Mouse (Mus musculus) ES-Bruce4 (cell line): ENCODE data around the gene Prdx2. TPM values are rescaled to one million over a fixed set of nuclear protein-coding genes. Genes with fewer than 3 reads are reported as not detected.

Experiments used
- H3K27ac ChIP-seq: 2 replicates; pipeline ENCODE4 v1.5.1; 2012; ENCODE audit warnings: low read length, inconsistent platforms; ENCODE audit not compliant: insufficient read depth
- H3K27me3 ChIP-seq: 2 replicates; pipeline ENCODE4 v1.6.1; 2012; ENCODE audit warnings: mild to moderate bottlenecking, low read length, inconsistent platforms; ENCODE audit not compliant: control insufficient read depth, poor library complexity, insufficient read depth, severe bottlenecking
- H3K36me3 ChIP-seq: 2 replicates; pipeline ENCODE4 v1.6.1; 2012; ENCODE audit warnings: inconsistent platforms, mild to moderate bottlenecking, low read length, moderate library complexity; ENCODE audit not compliant: control insufficient read depth, poor library complexity, insufficient read depth, severe bottlenecking
- H3K4me1 ChIP-seq: one replicate; pipeline ENCODE4 v1.8.1; 2011; ENCODE audit warnings: low read length; ENCODE audit not compliant: control insufficient read depth, insufficient read depth
- H3K4me3 ChIP-seq: 2 replicates; pipeline ENCODE4 v1.5.1; 2011; ENCODE audit warnings: low read depth, mild to moderate bottlenecking, low read length
- H3K9ac ChIP-seq: 2 replicates; pipeline ENCODE4 v1.6.1; 2012; ENCODE audit warnings: low read depth, mild to moderate bottlenecking, inconsistent platforms; ENCODE audit not compliant: poor library complexity, severe bottlenecking
- H3K9me3 ChIP-seq: replicated peaks from 2 replicates; pipeline ENCODE4 v1.6.1; 2012; ENCODE audit warnings: mild to moderate bottlenecking, low read length, inconsistent platforms; ENCODE audit not compliant: control insufficient read depth, poor library complexity, insufficient read depth, severe bottlenecking
- CTCF ChIP-seq: IDR thresholded peaks from one replicate; pipeline ENCODE4 v1.8.1; 2011; ENCODE audit warnings: low read depth, low read length
- EP300 ChIP-seq: IDR thresholded peaks from 2 replicates; pipeline ENCODE4 v1.6.1; 2011; ENCODE audit warnings: low read depth, low read length; ENCODE audit not compliant: insufficient read depth
- POLR2A ChIP-seq: IDR thresholded peaks from one replicate; pipeline ENCODE4 v1.8.1; 2011; ENCODE audit warnings: low read length; ENCODE audit not compliant: insufficient read depth
- polyA plus RNA-seq: library from polyadenylated mRNA; stranded (reverse); fragments of >200 nt; gene quantifications from 2 replicates; pipeline ENCODE4 v1.2.4, GENCODE M21; 2011; ENCODE audit warnings: low read depth; ENCODE audit not compliant: missing spikeins, insufficient read depth, insufficient read length

The Prdx2 gene
- polyA plus RNA-seq, result 226 and 237 TPM in 2 replicates

DNA sequence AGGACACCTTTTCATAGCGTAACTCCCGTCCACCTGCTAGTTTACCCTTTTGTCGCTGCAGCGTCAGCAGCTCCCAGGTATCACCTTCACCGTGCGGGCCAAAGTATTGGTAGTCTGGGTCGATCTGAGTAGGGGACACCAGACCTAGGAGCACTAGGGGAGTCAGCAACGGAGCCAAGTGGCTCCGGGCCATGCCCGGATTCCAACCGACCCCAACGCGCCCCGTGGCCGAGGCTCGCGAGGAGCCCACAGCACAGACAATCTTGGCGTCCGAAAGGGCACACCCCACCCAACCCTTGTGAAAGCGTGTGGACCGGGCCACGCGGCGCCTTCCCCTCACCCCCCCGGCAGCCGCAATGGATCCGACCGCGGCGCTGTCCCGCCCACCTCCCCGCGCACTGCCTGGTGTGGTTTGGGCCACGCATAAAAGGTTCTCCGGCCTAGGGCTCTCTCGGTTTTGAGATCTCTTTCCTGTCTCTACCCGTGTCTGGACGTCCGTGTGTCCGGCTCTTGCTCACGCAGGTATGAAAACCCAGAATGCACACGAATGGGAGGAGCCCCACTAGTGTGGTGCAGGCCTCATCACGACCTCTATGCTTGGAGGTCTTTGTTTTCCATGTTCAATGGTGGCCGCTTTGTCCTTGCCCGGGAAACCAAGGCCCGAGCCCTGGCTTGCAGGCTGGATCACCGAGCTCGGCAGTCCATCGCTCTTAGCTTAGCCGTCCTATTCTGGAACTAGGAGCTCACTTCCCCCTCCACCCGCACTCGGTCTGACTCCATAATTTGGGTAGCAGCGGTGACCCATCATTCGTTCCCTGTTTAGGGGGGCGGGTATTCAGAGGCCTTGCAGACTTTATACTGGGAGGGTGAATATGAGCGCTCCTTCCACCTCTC lies at the start of gene Prdx2, which contains the start of the genes Gm49661 and Rnaseh2a:
Gene Prdx2 (plus strand): TSS at position 347 of the 894 bp plus-strand sequence.
Gene Gm49661 (minus strand): TSS at position 193 of the 894 bp plus-strand sequence.
Gene Rnaseh2a (minus strand): TSS at position 527 of the 894 bp plus-strand sequence.
- Histone ChIP-seq H3K27ac (peak within 1 kb of the TSS; percentile 64), H3K4me1 (peaks cover 4% of the 10 kb centered on the region), H3K4me3 (peak within 1 kb of the TSS; percentile 72)

DNA sequence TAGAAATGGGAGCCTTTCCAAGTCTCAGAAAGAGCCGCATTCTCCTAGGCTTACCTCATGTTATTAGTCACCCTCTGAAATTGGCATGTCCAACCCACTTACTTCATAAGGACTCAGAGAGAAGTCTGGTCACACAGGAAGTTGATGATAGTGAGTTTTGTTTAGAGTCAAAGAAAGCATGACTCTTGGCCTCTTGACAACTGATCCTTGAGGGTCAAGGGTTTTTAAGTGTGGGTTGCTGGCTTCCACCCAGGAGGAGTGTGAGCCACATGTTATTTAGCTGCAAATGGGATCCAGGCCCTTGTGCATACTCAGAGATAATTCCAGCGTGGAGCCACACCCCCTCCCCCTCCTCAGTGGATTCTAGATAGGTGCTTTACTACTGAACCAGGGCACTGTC lies 47.8 kb upstream of the Prdx2 start:
- peaks cover under 1% of the 10 kb centered on the region for H3K4me1 ChIP-seq
- TF ChIP-seq CTCF (no peak), EP300 (no peak), POLR2A (no peak)
- H3K9ac ChIP-seq, result no peak overlapping the region
- peaks cover 16% of the 10 kb centered on the region for H3K36me3 ChIP-seq
- no peaks in the 10 kb centered on the region for H3K9me3 ChIP-seq
- no peak overlapping the region for H3K4me3 ChIP-seq
- no peaks in the 10 kb centered on the region for H3K27me3 ChIP-seq
- no peak overlapping the region for H3K27ac ChIP-seq

More for the DNA sequence above, at the start of gene Prdx2, which contains the start of the genes Gm49661 and Rnaseh2a:
- no peaks in the 10 kb centered on the region for H3K27me3 ChIP-seq
- H3K36me3 ChIP-seq, result peaks cover 20% of the 10 kb centered on the region
- H3K9ac ChIP-seq, result peak within 1 kb of the TSS; percentile 82
- H3K9me3 ChIP-seq, result no peaks in the 10 kb centered on the region
- no peak for TF ChIP-seq CTCF
- peak; percentile 89 for TF ChIP-seq POLR2A
- TF ChIP-seq EP300, result 0 out of 2 replicates have a peak, but pooled peaks have one; percentile 25

DNA sequence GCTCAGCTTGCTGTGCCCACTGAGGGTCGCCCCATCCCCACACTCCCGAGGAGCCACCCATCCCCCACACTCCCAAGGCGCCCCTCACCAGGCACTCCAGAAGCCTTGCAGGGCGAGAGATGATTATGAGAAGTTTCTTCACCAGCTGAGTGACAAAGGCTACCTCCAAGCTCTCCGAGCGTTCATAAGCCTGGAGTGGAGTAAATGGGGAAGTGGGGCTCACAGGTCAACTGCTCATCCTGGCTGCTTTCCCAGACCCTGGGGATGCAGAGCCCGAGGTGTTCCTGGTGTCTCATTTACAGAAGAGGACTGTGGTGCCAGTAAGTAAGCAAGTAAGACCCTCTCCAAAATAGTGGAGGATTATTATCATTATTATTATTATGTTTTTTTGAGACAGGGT lies 43.8 kb upstream of the Prdx2 start:
- no peaks in the 10 kb centered on the region for H3K27me3 ChIP-seq
- no peaks in the 10 kb centered on the region for H3K9me3 ChIP-seq
- TF ChIP-seq POLR2A, result no peak
- TF ChIP-seq EP300, result no peak
- TF ChIP-seq CTCF, result no peak
- no peaks in the 10 kb centered on the region for H3K4me1 ChIP-seq
- peaks cover 9% of the 10 kb centered on the region for H3K36me3 ChIP-seq
- H3K9ac ChIP-seq, result no peak overlapping the region
- H3K27ac ChIP-seq, result no peak overlapping the region
- no peak overlapping the region for H3K4me3 ChIP-seq

DNA sequence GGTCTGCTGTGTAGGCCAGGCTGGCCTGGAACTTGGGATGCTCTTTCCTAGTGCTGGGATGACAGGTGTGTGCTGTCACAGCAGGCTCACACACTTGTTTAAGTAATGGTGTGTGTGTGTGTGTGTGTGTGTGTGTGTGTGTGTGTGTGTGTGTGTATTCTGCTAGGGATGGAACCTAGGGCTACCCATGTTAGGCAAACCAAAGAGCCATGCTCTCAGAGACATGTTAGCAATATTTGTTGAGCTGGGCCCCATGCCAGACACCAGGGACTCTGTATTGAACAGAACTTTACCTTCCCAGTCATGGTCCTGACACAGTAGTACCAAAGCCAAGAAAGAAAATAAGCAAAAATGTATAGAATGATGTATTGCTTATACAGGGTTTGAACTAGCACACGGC lies 41.9 kb upstream of the Prdx2 start:
- Histone ChIP-seq H3K27me3 (no peaks in the 10 kb centered on the region), H3K4me1 (no peaks in the 10 kb centered on the region), H3K9ac (no peak overlapping the region), H3K36me3 (no peaks in the 10 kb centered on the region), H3K4me3 (no peak overlapping the region), H3K9me3 (no peaks in the 10 kb centered on the region), H3K27ac (no peak overlapping the region)
- TF ChIP-seq POLR2A (no peak), CTCF (no peak), EP300 (no peak)

DNA sequence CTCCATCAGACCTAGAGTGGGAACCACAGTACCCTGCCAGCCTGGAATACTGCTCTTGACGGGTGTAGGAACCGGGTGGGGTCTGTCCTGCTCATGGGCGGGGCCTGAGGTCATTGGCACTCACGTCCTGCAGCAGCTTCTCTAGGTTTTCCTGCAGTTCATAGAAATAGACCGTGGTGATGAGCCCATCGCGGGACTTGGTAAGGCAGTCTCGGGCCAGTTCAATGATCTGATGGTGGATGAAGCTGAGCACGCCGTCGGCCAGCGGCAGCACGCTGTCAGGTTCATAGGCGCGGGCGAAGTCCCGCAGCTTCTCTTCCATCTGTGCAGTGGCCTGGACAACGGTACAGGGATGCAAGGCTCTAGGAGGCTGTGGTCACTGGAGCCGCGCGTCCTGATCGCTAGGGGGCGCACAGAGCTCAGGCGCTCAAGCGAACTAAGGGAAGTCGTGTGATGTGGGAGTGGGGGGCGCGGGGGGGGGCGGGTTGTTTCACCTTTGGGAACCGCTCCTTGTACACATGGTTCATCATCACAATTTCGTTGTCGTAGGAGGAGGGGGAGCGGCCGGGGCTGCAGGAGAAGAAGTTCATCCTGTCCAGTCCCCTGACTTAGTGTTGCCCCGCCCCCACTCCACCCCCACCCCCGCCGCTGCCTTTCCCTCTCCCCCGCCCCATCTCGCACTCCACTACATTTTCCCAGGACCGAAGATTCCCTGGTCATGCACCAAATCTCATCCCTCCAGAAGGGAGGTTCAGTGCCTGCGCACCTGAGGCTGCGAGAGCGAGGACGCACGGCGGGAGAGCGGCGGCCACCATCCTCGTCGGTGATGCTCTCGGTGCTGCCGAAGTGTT lies 40.7 kb upstream of the Prdx2 start:
- peak; percentile 84 for TF ChIP-seq CTCF
- TF ChIP-seq POLR2A, result no peak
- Histone ChIP-seq H3K4me3 (peak overlapping the region; percentile 63), H3K4me1 (no peaks in the 10 kb centered on the region), H3K27ac (no peak overlapping the region), H3K36me3 (no peaks in the 10 kb centered on the region), H3K9ac (peak overlapping the region; percentile 14; the same call in 1 of the 2 replicates), H3K27me3 (no peaks in the 10 kb centered on the region), H3K9me3 (no peaks in the 10 kb centered on the region)
